Mouse (Mus musculus) Patski (cell line): ENCODE measurements around the gene Nqo2. TPM values are rescaled to one million over a fixed set of nuclear protein-coding genes. Genes with fewer than 3 reads are reported as not detected.

ENCODE experiments used
- ATAC-seq: fragments of 100-300 bp; one replicate; pipeline ENCODE4 v1.8.0; 2021
- CTCF ChIA-PET: fragments of 350-600 bp; sonication (Branson Sonifier 250); formaldehyde crosslinking; loops from one replicate; lab custom pipeline; 2022; ENCODE audit warnings: inconsistent platforms; lab: Charles Lee
- POLR2A ChIA-PET: fragments of 350-600 bp; sonication (Branson Sonifier 250); formaldehyde crosslinking; loops from one replicate; lab custom pipeline; 2022; ENCODE audit warnings: antibody characterized with exemption, inconsistent platforms; lab: Charles Lee
- DNase-seq: peaks from one replicate; pipeline ENCODE4 v3.0.0-alpha.2; 2011; ENCODE audit warnings: low read depth, low spot score
- H3K27me3 ChIP-seq: fragments of 371-371 bp; one replicate; pipeline ENCODE4 v1.5.1; 2021
- CTCF ChIP-seq: fragments of 100-300 bp; IDR thresholded peaks from one replicate; pipeline ENCODE4 v1.5.1; 2021
- in situ Hi-C: fragments of 300-500 bp; cut with MboI; formaldehyde crosslinking; loops from 3 replicates; pipeline ENCODE4 v1.11.1; 2018; ENCODE audit warnings: low pct_unique_long_range_greater_than_20kb, mixed read lengths
- polyA plus RNA-seq: library from polyadenylated mRNA; unstranded; gene quantifications from one replicate; pipeline ENCODE4 v1.2.3, GENCODE M21; 2021

The Nqo2 gene
- polyA plus RNA-seq, 1 experiment from 2014 or later: 22.6 TPM

DNA sequence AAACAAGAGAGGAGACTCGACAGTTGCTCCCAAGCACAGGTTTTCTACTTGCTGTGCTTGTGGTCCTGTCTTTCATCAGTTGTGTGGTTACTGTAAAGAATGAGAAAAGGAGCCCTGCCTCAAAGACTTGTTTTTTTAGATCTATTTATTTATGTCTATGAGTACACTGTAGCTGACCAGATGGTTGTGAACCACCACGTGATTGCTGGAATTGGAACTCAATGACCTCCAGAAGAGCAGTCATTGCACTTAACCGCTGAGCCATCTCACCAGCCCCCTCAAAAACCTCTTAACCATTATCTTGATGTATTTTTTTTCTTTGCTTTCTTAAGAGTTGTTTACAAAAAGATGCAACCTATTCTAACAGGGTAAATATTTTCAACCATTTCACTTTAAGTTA, 70.9 kb downstream of the Nqo2 start:
- ChIA-PET CTCF (no interaction called here), POLR2A (no interaction called here)
- no peaks in the 10 kb centered on the region for H3K27me3 ChIP-seq
- no peak for TF ChIP-seq CTCF
- in situ Hi-C loops: loop anchor here (10.0 kb wide), 2 partner anchors 599 to 839 kb away; partner anchors contain the start of gene Prpf4b
- DNase-seq (no peak), ATAC-seq (no peak)

DNA sequence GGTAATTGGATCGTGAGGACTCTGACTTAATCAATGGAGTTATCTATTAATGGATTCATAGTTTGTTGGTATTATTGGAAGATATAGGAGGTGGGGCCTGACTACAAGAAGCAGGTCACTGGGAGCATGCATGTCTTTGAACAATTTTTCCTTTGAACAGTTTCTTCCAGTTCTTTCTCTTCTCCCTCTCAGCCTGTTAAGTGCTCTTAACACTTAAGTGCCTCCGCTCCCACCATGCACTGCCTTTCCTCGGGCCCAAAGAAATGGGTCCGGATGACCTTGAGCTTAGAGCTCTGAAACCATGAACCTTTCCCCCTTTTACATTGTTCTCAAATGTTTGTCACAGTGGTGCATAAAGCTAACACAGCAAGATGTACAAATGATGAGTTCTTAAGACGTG, 72.2 kb downstream of the Nqo2 start:
- DNase-seq (no peak), ATAC-seq (no peak)
- ChIA-PET CTCF (interaction anchor here (1.3 to 1.8 kb wide), 4 partner anchors 8 to 118 kb away, joined by 3 to 6 read pairs (median 4); no protein-coding TSS in a partner anchor), POLR2A (interaction anchor here (1.2 kb wide), 1 partner anchor 126 kb away, joined by 3 read pairs; no protein-coding TSS in a partner anchor)
- TF ChIP-seq CTCF: no peak
- in situ Hi-C loops: loop anchor here (10.0 kb wide), 2 partner anchors 598 to 838 kb away; partner anchors contain the start of gene Prpf4b
- H3K27me3 ChIP-seq: no peaks in the 10 kb centered on the region

DNA sequence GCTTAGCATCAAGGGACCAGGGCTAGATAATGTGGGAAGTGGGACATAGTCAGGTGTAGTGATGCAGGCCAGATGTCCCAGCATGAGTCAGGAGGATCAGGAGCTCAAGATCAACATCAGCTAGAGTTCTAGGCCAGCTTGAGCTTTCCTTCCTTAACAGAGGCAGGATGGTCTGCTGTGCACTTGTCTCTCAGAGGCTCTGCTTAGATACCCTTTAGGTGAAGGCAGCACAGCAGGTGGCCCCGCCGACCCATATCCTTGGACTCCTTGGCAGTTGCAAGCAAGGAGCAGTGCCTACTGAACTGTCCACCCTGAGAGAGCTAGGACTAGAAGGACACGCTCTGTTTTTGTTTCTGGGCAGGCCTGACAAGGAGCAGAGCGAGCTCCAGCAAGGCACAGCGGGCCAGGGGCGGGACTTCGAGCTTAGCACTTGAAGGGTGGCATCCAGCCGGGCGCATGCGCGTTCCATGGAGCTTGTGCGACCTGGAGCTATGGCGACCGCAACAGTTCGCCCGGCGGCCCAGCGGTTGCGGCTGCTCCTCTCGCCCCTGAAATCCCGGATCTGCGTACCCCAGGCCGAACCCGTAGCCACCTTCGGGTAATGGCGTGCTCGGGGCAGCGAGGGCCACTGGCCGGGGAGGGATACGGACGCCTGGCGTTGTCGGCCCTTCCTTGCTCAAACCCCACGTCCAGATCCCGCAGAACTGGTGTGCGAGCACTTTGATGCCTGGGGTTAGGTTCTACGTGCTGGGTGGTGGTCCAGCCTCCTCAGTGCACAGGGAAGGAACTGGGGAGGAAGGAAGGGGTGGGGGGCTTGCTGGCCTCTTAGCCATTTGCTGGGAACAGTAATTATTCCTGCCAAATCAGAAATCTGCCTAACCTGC, 72.9 kb downstream of the Nqo2 start, which contains the start of gene Bphl:
Gene Bphl, plus strand, starts transcription at position 426 of the 884 bp plus-strand sequence.
- no peak for TF ChIP-seq CTCF
- ChIA-PET POLR2A (interaction anchor here (1.2 kb wide), 1 partner anchor 125 kb away, joined by 3 read pairs; no protein-coding TSS in a partner anchor), CTCF (interaction anchor here (1.3 to 1.8 kb wide), 4 partner anchors 8 to 117 kb away, joined by 3 to 6 read pairs (median 4); no protein-coding TSS in a partner anchor)
- DNase-seq: peak; percentile 49
- H3K27me3 ChIP-seq: no peaks in the 10 kb centered on the region
- in situ Hi-C loops: loop anchor here (10.0 kb wide), 2 partner anchors 597 to 837 kb away; partner anchors contain the start of gene Prpf4b
- ATAC-seq: peak; percentile 67

DNA sequence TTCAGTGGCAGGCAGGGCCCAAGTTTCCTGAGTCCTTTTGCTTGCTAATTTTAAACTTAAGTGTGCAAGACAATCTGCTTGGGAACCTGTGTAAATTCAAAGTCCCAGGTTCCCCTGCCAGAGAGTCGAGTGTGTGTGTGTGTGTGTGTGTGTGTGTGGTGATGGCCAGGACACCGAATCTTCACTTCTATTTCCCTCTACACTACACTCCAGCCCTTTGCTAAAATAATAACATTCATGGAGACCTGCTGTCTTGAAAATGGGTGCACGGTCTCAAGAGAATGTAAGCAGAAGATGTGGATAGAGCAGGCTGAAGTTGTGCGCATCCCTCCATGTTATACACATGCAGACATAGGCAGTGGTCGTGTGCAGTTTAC, 73.6 kb downstream of the Nqo2 start:
- in situ Hi-C loops: loop anchor here (10.0 kb wide), 2 partner anchors 597 to 837 kb away; partner anchors contain the start of gene Prpf4b
- ChIA-PET CTCF (interaction anchor here (1.5 kb wide), 1 partner anchor 42 kb away, joined by 5 read pairs; no protein-coding TSS in a partner anchor), POLR2A (interaction anchor here (1.1 kb wide), 1 partner anchor 35 kb away, joined by 3 read pairs; the partner anchor contains the start of gene Serpinb6a)
- H3K27me3 ChIP-seq: no peaks in the 10 kb centered on the region
- no peak for TF ChIP-seq CTCF
- DNase-seq: no peak
- ATAC-seq: no peak

Other genes starting within 250 kb of the Nqo2 start
- not detected for gene Serpinb6e, start 121.3 kb upstream of the Nqo2 start, polyA plus RNA-seq
- gene Serpinb6c, start 59.0 kb upstream of the Nqo2 start, polyA plus RNA-seq: 0.50 TPM
- gene Ripk1, start 37.7 kb downstream of the Nqo2 start, polyA plus RNA-seq: 29.7 TPM
- 187 TPM for gene Serpinb6a, start 38.1 kb downstream of the Nqo2 start, polyA plus RNA-seq
- gene Bphl, start 72.9 kb downstream of the Nqo2 start, polyA plus RNA-seq: 98.8 TPM
- 26.8 TPM for gene Tubb2a, start 113.3 kb downstream of the Nqo2 start, polyA plus RNA-seq
- gene Tubb2b, start 165.8 kb downstream of the Nqo2 start, polyA plus RNA-seq: 61.0 TPM
- gene Psmg4, start 198.3 kb downstream of the Nqo2 start, polyA plus RNA-seq: 36.6 TPM